13 mouse cellular contexts compared by ENCODE assay signal in the genomic region with DNA sequence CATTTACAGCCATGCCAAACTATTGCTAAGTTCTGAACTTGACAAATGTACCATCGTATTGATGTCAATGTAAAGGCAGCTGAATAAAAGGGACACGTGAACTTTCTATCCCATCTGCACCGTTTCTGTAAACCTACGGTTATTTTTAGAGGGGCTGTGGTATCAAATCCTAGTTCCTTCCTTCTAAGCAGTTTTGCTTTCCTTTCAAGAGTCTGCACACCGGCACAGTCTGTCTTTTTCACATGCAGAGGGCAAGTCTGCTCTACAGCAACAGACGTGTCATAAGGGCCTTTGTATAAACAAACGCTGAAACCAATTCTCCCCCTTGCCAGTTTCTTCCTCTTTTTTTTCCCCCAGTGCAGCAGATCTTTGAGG. TPM values are rescaled to one million over a fixed set of nuclear protein-coding genes. Genes with fewer than 3 reads are reported as not detected.
DNase-seq lines count a peak whose midpoint lies in the region; ATAC-seq and TF ChIP-seq lines count a peak whose summit lies in the region.
"Had no signal": no experiment of that assay in that cellular context is flagged by ENCODE, and none has a peak within 500 bp of the region (broad histone marks: within the 10 kb centered on the region; RNA-seq: fewer than 3 reads in every experiment).

No protein-coding gene starts in this region.

- H3K27me3 ChIP-seq in lung, postnatal 0 days (replicated peaks; ENCODE audit: insufficient read depth, low read length) = no peaks in the 10 kb centered on the region
- H3K27me3 ChIP-seq in stomach, embryonic 15.5 days (replicated peaks) = no peaks in the 10 kb centered on the region
- no peaks in the 10 kb centered on the region for H3K27me3 ChIP-seq in cerebellum, adult 2 months (ENCODE audit: control insufficient read depth, insufficient read depth, low read length)
- H3K27me3 ChIP-seq: heart, embryonic 12.5 days; hindbrain, embryonic 15.5 days had no signal

- no peak overlapping the region for H3K27ac ChIP-seq in lung, postnatal 0 days (ENCODE audit: low read length)
- H3K27ac ChIP-seq in stomach, embryonic 15.5 days = 0 out of 2 replicates have a peak overlapping the region, but pooled peaks have one; percentile 16
- no peak overlapping the region for H3K27ac ChIP-seq in cerebellum, adult 2 months (ENCODE audit: insufficient read depth, low read length)
- H3K27ac ChIP-seq: hindbrain, embryonic 15.5 days; liver, embryonic 14.5 days had no signal

- no peak for TF ChIP-seq POLR2A in cerebellum, adult 2 months (IDR thresholded peaks at IDR 0.05; ENCODE audit: borderline replicate concordance, insufficient read depth, low read length)

- H3K4me2 ChIP-seq in lung, postnatal 0 days (replicated peaks; ENCODE audit: low read depth, low read length) = no peak overlapping the region
- H3K4me2 ChIP-seq in stomach, embryonic 15.5 days = no peak overlapping the region
- H3K4me2 ChIP-seq: heart, embryonic 12.5 days; hindbrain, embryonic 15.5 days had no signal

- H3K36me3 ChIP-seq in lung, postnatal 0 days (ENCODE audit: insufficient read depth, low read length) = no peaks in the 10 kb centered on the region
- H3K36me3 ChIP-seq in stomach, embryonic 15.5 days = peaks cover 4% of the 10 kb centered on the region; the same call in 1 of the 2 replicates

- no peak overlapping the region for H3K9ac ChIP-seq in lung, postnatal 0 days (replicated peaks; ENCODE audit: low read depth)
- no peak overlapping the region for H3K9ac ChIP-seq in stomach, embryonic 15.5 days
- H3K9ac ChIP-seq: heart, embryonic 12.5 days; hindbrain, embryonic 15.5 days; liver, embryonic 14.5 days had no signal

- no peak for TF ChIP-seq CTCF in lung, postnatal 0 days (IDR thresholded peaks at IDR 0.05)
- TF ChIP-seq CTCF in cerebellum, adult 2 months (IDR thresholded peaks at IDR 0.05; ENCODE audit: borderline replicate concordance, insufficient read depth, low read depth, low read length) = no peak

- no peaks in the 10 kb centered on the region for H3K4me1 ChIP-seq in lung, postnatal 0 days (ENCODE audit: insufficient read depth, low read depth, low read length)
- H3K4me1 ChIP-seq in stomach, embryonic 15.5 days = 0 out of 2 replicates have a peak, but pooled peaks cover 3% of the 10 kb centered on the region
- H3K4me1 ChIP-seq in cerebellum, adult 2 months (ENCODE audit: control insufficient read depth, insufficient read depth, low read length) = no peaks in the 10 kb centered on the region
- H3K4me1 ChIP-seq: hindbrain, embryonic 15.5 days had no signal

- 24% methylated on average over 7 of the region's 7 CpGs for WGBS in lung, postnatal 0 days
- 35% methylated on average over 7 of the region's 7 CpGs for WGBS in stomach, embryonic 15.5 days
- 80% methylated on average over 7 of the region's 7 CpGs for WGBS in cerebellum, adult 2 months

- H3K4me3 ChIP-seq in lung, postnatal 0 days (ENCODE audit: low read depth, low read length) = no peak overlapping the region
- no peak overlapping the region for H3K4me3 ChIP-seq in stomach, embryonic 15.5 days (replicated peaks)
- H3K4me3 ChIP-seq in cerebellum, adult 2 months (replicated peaks; ENCODE audit: insufficient read depth, low read depth, low read length) = no peak overlapping the region
- H3K4me3 ChIP-seq: heart, embryonic 12.5 days; hindbrain, embryonic 15.5 days had no signal

- DNase-seq in lung, postnatal 0 days (ENCODE audit: low spot score) = peak; percentile 46
- no peak for DNase-seq in lung, postnatal 14 days
- DNase-seq in T-cell, adult 2 months (ENCODE audit: low spot score) = peak; percentile 18
- peak; percentile 60 for DNase-seq in lung, postnatal 36 days
- DNase-seq in cerebellum, adult 8-10 months = no peak
- DNase-seq in cerebellum, adult 2 months = no peak
- DNase-seq in kidney, adult 8-10 months = no peak
- DNase-seq: kidney, postnatal 14 days had no signal

- TF ChIP-seq EP300 in lung, postnatal 0 days (IDR thresholded peaks at IDR 0.05) = no peak

- ATAC-seq in lung, postnatal 0 days = peak; percentile 34; the same call in 1 of the 2 replicates
- ATAC-seq in stomach, embryonic 15.5 days (ENCODE audit: insufficient read depth, low FRiP score, low read depth) = no peak
- ATAC-seq: midbrain, embryonic 16.5 days had no signal

- no peaks in the 10 kb centered on the region for H3K9me3 ChIP-seq in lung, postnatal 0 days (ENCODE audit: low read length)
- no peaks in the 10 kb centered on the region for H3K9me3 ChIP-seq in stomach, embryonic 15.5 days
- H3K9me3 ChIP-seq: heart, embryonic 12.5 days; hindbrain, embryonic 15.5 days had no signal

RNA-seq across cellular contexts. Expression of a gene that starts 9.0 kb away (rescaled TPM):
- polyA plus RNA-seq in lung, postnatal 0 days (2015; fragmentation: Nextera tagmentation; extraction: Ambion mirVana) = 25.7 and 28.7 TPM in 2 replicates
- 48.1 and 55.6 TPM in 2 replicates for polyA plus RNA-seq in stomach, embryonic 15.5 days (2015; fragmentation: Nextera tagmentation; extraction: Ambion mirVana)
- 36.9 and 37.0 TPM in 2 replicates for polyA plus RNA-seq in cerebellum, adult 2 months (2012; rRNA removed)

RNA-seq across cellular contexts. Expression of a gene that starts 9.1 kb away (rescaled TPM):
- 117 and 126 TPM in 2 replicates for polyA plus RNA-seq in lung, postnatal 0 days (2015; fragmentation: Nextera tagmentation; extraction: Ambion mirVana)
- 218 and 255 TPM in 2 replicates for polyA plus RNA-seq in stomach, embryonic 15.5 days (2015; fragmentation: Nextera tagmentation; extraction: Ambion mirVana)
- 22.3 and 23.4 TPM in 2 replicates for polyA plus RNA-seq in cerebellum, adult 2 months (2012; rRNA removed)

RNA-seq across cellular contexts. Expression of a gene that starts 59.8 kb away (rescaled TPM):
- 15.1 and 18.9 TPM in 2 replicates for polyA plus RNA-seq in lung, postnatal 0 days (2015; fragmentation: Nextera tagmentation; extraction: Ambion mirVana)
- 19.4 and 20.3 TPM in 2 replicates for polyA plus RNA-seq in stomach, embryonic 15.5 days (2015; fragmentation: Nextera tagmentation; extraction: Ambion mirVana)
- polyA plus RNA-seq in cerebellum, adult 2 months (2012; rRNA removed) = 121 and 125 TPM in 2 replicates

Comparison
In these comparisons a context has a peak if more than half of its experiments do, and no peak if none do; other contexts are left out.
1. DNase-seq: peak in lung, postnatal 0 days (single experiment), T-cell, adult 2 months (single experiment) and lung, postnatal 36 days (single experiment); none in lung, postnatal 14 days (single experiment), cerebellum, adult 8-10 months (single experiment), cerebellum, adult 2 months (0 of 2) and kidney, adult 8-10 months (0 of 2).